Mouse (Mus musculus) fat pad, adult 2 months (tissue): ENCODE results near the gene Stat5a.

Experiments used
- DNase-seq: peaks from one replicate; pipeline ENCODE4 v3.0.0-alpha.2; 2011; ENCODE audit warnings: low read depth, low spot score; ENCODE audit errors: extremely low read depth

Stat5a gene

GRCm38 (mm10) chr11:100858935-100859578 lies at the start of gene Stat5a:
Gene Stat5a (plus strand): TSS chr11:100859351.
- DNase-seq = peak; percentile 79

DNA sequence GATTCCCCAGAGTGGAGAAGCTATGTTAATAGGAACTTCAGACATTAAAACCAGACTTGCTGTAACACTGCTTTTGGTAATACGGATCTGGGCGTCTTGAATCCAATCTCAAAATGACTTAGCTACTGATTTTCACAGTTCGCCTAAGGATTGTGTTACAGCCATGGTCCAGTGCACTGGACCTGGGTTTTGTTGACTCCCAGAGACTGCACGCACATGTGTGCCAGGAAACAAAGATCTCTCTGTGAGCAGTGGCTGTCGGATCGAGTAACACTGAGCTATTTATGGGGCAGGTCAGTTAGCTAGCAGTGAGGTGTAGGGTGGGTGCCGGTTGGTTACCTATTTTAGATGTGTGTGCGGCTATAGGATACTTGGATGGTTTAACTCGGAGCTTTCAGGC lies 48.6 kb upstream of the Stat5a start:
- no peak for DNase-seq

- no peak for DNase-seq
These were observed 48.0 kb upstream of the Stat5a start for GRCm38 (mm10) chr11:100811132-100811531.

DNA sequence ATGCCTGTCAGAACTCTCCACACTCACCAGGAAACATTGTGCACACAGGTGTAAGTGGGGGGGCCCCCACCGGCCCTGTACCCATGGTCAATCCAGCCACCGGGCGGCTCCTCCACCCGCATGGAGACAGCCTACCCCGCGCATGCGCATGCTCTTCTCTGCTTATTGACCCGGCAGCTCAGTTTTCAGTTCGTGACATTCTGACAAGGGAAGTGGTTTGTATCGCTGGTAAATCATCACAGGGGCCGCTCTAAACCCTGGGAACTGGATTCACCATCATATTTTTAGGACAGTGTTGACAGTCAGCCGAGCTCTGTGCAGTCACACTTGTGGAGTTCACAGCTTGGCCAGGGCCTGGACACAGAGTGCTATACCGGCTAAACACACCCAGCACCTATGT lies 44.7 kb upstream of the Stat5a start:
- no peak for DNase-seq

DNA sequence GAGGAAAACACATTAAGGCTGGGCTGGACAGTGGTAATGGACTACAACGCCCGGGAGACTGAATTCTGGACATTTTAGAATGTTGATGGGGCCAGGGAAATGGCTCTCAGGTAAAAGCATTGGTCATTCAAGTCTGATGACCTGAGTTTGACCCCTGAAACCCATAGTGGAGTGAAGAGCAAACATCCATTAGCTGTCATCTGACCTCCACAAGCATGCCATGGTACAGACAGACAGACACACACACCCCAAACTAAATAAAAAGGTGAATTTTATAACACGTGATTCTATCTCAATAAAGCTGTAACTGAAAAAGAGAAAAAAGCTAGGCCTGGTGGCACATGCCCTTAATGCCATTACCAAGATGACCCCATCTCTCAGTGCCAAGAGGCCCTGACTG lies 42.8 kb upstream of the Stat5a start:
- no peak for DNase-seq

DNA sequence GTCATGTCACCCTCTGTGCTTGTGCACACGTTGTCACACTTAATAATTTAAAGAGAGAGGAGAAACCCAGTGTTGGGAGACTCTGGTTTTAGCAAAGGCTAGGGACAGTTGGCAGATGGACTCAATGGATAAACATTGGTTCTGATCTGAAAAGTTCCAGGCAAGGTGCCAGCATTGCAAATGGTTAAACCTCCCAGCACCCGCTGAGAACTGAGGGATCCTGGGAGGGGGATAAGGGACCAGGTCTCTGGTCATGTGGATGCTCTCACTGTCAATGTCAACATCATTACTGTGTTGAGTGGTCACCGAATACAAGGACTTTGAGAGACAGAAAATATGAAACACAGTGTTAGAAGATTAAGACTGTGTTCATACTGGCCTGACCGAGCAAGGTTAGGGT lies 42.4 kb upstream of the Stat5a start:
- no peak for DNase-seq

DNA sequence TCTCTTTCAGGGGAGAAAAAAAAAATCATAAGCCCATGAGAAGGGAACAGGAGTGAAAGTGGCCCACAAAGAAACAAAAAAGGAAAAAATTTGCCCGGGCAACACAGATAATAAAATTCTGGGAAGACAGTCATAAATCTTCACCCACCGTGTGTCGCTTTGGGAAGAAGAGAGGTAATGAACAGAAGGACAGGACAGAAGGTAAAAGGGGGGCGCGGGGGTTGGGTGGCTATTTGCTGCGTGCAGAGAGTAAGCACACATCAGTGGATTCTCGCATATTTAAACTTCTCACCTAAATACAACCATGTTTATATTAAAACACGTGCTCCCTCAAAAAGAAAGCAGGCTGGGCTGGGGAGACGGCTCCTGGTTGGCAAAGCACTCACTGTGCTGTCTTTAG lies 41.8 kb upstream of the Stat5a start:
- no peak for DNase-seq

GRCm38 (mm10) chr11:100818359-100819012 lies 40.7 kb upstream of the Stat5a start:
- no peak for DNase-seq

GRCm38 (mm10) chr11:100819048-100819447 lies 40.1 kb upstream of the Stat5a start:
- no peak for DNase-seq

GRCm38 (mm10) chr11:100819626-100820025 lies 39.5 kb upstream of the Stat5a start:
- no peak for DNase-seq

- no peak for DNase-seq
These were observed 39.1 kb upstream of the Stat5a start for GRCm38 (mm10) chr11:100820047-100820446.

GRCm38 (mm10) chr11:100821605-100822220 lies 37.4 kb upstream of the Stat5a start:
- no peak for DNase-seq

- DNase-seq = no peak
These were observed 36.8 kb upstream of the Stat5a start for GRCm38 (mm10) chr11:100822365-100822764.

GRCm38 (mm10) chr11:100823543-100824313 lies 35.4 kb upstream of the Stat5a start:
- DNase-seq = no peak

- no peak for DNase-seq
These were observed 34.7 kb upstream of the Stat5a start for GRCm38 (mm10) chr11:100824496-100824895.

GRCm38 (mm10) chr11:100825451-100825850 lies 33.7 kb upstream of the Stat5a start:
- DNase-seq = no peak

GRCm38 (mm10) chr11:100826161-100826866 lies 32.8 kb upstream of the Stat5a start:
- no peak for DNase-seq

DNA sequence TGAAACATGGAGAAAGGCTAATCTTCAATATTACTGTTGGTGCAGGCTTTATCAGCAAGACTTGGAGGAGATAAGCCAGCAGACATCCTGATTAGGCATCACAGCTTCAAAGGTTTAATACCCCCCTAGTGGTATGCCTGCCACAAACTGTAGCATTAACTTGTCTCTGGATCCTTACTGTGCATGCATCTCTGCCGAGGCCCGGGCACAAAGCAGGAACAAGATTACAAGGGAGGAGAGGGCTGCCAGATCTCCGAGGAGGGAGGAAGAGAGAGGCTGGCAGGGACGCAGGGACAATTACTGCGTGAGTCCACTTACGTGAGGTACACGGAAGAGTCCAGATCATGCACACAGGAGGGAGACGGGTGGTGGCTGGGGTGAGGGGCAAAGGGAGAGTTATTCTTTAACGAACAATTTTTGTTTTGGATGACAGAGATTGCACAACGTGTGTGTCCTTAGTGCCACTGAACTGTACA lies 30.4 kb upstream of the Stat5a start:
- DNase-seq = no peak

DNA sequence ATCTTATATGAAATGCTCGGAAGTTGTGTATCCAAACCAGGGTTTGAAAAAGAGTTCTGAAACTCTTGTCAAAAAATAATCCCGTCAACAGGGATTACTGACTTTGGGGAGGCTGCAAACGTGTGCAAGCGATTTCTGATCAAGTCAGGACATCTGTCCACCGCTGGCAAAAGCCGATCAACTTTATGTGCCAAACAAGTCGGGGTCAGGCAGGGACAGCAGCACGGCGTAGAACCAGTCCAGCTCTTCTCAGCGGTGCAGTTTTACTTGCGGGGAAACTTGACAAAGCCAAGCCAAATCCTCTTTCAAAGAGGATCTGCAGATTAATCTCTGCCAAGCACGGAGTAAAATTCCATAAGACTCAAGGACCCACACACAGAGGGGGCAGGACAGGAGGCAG lies 29.5 kb upstream of the Stat5a start:
- peak; percentile 68 for DNase-seq

- no peak for DNase-seq
These were observed 27.8 kb upstream of the Stat5a start for GRCm38 (mm10) chr11:100831396-100831795.

GRCm38 (mm10) chr11:100833466-100833865 lies 25.7 kb upstream of the Stat5a start:
- DNase-seq = no peak
